Mouse (Mus musculus) spleen, postnatal 4 days (tissue): Measurements from ENCODE around the gene Fgf7.

Experiments
- DNase-seq, 2 experiments: peaks; one replicate each; pipeline ENCODE4 v3.0.0; 2022; ENCODE audit warnings: low spot score in 2 of 2

Fgf7 gene

GRCm38 (mm10) chr2:126034379-126035005 is at the start of gene Fgf7:
TSS of gene Fgf7 (plus strand) at chr2:126034658.
- no peak for DNase-seq

GRCm38 (mm10) chr2:126002291-126002690 is 32.2 kb upstream of the Fgf7 start:
- DNase-seq = no peak

GRCm38 (mm10) chr2:126006088-126006487 is 28.4 kb upstream of the Fgf7 start:
- DNase-seq = peak; percentile 16 to 66

- no peak for DNase-seq
These were observed 27.7 kb upstream of the Fgf7 start for GRCm38 (mm10) chr2:126006742-126007141.

- DNase-seq = no peak
These were observed 19.3 kb upstream of the Fgf7 start for GRCm38 (mm10) chr2:126014989-126015710.

GRCm38 (mm10) chr2:126015763-126016473 is 18.5 kb upstream of the Fgf7 start:
- no peak for DNase-seq

GRCm38 (mm10) chr2:126031186-126031900 is 3.1 kb upstream of the Fgf7 start:
- DNase-seq = no peak

GRCm38 (mm10) chr2:126033114-126033972 is 1.1 kb upstream of the Fgf7 start:
- DNase-seq = no peak

- DNase-seq = no peak
These were observed 734 bp downstream of the Fgf7 start for GRCm38 (mm10) chr2:126035013-126035770.

GRCm38 (mm10) chr2:126036121-126036520 is 1.7 kb downstream of the Fgf7 start:
- no peak for DNase-seq

- DNase-seq = no peak
These were observed 4.0 kb downstream of the Fgf7 start for GRCm38 (mm10) chr2:126038221-126039000.

- DNase-seq = no peak
These were observed 5.0 kb downstream of the Fgf7 start for GRCm38 (mm10) chr2:126039414-126039891.

- no peak for DNase-seq
These were observed 6.2 kb downstream of the Fgf7 start for GRCm38 (mm10) chr2:126040651-126041050.

- DNase-seq = no peak
These were observed 6.8 kb downstream of the Fgf7 start for GRCm38 (mm10) chr2:126041237-126041636.

- no peak for DNase-seq
These were observed 8.2 kb downstream of the Fgf7 start for GRCm38 (mm10) chr2:126042674-126043073.

- no peak for DNase-seq
These were observed 11.2 kb downstream of the Fgf7 start for GRCm38 (mm10) chr2:126045621-126046020.

- no peak for DNase-seq
These were observed 18.5 kb downstream of the Fgf7 start for GRCm38 (mm10) chr2:126052749-126053557.

- no peak for DNase-seq
These were observed 19.2 kb downstream of the Fgf7 start for GRCm38 (mm10) chr2:126053657-126054056.

- DNase-seq = no peak
These were observed 26.1 kb downstream of the Fgf7 start for GRCm38 (mm10) chr2:126060595-126060994.
